Mouse (Mus musculus) hematopoietic multipotent progenitor cell, adult 10-12 weeks (in vitro differentiated cells): ENCODE data around the gene Actrt2. TPM values are rescaled to one million over a fixed set of nuclear protein-coding genes. Genes with fewer than 3 reads are reported as not detected.

ENCODE experiments used
- polyA plus RNA-seq: library from polyadenylated mRNA; stranded (reverse); fragments of >175 nt; gene quantifications from 2 replicates; pipeline ENCODE4 v1.2.3, GENCODE M21; 2012; ENCODE audit warnings: low replicate concordance

Actrt2 gene
- polyA plus RNA-seq, result not detected in 2 replicates

DNA sequence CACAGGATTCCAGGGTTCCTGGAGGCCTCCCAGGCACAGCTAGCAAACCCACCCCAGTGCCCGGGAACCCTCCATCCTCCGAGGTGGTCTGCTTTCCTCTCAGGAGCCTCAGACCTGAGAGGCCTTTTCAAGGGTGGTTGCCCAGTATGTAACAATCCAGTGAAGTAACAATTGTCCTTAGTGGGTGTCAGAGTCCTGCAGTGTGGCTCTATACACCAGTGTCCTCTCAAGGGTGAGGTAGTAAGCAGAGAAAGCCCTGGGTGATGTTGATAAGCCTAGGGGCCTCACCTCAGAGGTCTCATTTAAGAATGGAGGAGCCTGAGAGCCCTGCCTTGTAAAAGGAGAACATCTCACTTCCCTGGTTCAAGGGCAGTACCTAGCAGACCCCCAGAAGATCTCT is at the start of gene Actrt2:
TSS of gene Actrt2 (minus strand) at position 101 of the 400 bp plus-strand sequence.

DNA sequence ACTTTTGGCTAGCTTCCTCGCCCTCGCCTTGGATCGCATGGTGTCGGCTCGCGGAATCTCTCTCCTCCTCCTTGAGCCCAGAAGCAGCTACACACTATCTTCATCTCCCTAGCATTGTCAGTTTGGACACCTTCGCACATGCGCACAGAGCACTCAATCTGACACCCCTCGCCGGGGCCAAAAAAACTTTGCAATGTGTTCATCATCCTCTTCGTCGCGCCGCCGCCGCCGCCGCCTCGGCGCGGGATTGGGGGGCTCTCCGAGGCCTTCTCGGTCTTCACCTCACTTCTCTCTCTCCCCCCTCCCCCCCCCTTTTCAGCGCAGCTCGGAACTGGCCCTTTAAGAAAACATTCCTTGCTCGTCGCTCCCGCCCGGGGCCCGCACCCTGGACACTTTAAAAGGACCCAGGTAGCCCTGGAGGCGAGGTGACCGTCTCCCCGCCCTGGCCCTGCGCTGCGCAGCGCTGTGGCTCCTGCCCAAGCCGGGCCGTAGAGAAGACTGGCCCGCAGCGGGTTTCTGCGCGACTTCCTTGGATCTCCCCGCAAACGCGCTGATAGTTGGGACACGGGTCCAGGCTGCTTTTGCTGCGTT is 30.9 kb downstream of the Actrt2 start, which contains the start of gene Prdm16:
TSS of gene Prdm16 (minus strand) at position 153 of the 591 bp plus-strand sequence.

Other genes starting within 250 kb of the Actrt2 start
- gene Prdm16, start 31.0 kb downstream of the Actrt2 start, polyA plus RNA-seq, result 1.3 and 2.2 TPM in 2 replicates
- gene Ttc34, start 169.6 kb upstream of the Actrt2 start, polyA plus RNA-seq, result not detected in 2 replicates
- gene Mmel1, start 201.7 kb upstream of the Actrt2 start, polyA plus RNA-seq, result 0.04 and 0.07 TPM in 2 replicates
- 19.4 and 21.7 TPM in 2 replicates for gene Fam213b, start 231.3 kb upstream of the Actrt2 start, polyA plus RNA-seq